Mouse (Mus musculus) liver, embryonic 12.5 days (tissue): Measurements from ENCODE around the gene Bbs12. TPM values are rescaled to one million over a fixed set of nuclear protein-coding genes. Genes with fewer than 3 reads are reported as not detected.
A peak's percentile ranks its signal among the peaks of the same experiment; 100 is the strongest.

Experiments used
- ATAC-seq: fragments of 200-750 bp; cut with Nextera tagmentation; 2 replicates; pipeline ENCODE4 v1.8.0; 2017; ENCODE audit warnings: moderate number of reproducible peaks, mild to moderate bottlenecking, moderate library complexity
- H3K27ac ChIP-seq: fragments of 300-500 bp; sonication (generic); 2 replicates; pipeline ENCODE4 v1.5.1; 2016; ENCODE audit warnings: mild to moderate bottlenecking
- H3K27me3 ChIP-seq: fragments of 300-500 bp; sonication (generic); replicated peaks from 2 replicates; pipeline ENCODE4 v1.6.1; 2016; ENCODE audit warnings: mild to moderate bottlenecking, moderate library complexity
- H3K36me3 ChIP-seq: fragments of 300-500 bp; sonication (generic); 2 replicates; pipeline ENCODE4 v1.6.1; 2016; ENCODE audit warnings: mild to moderate bottlenecking, moderate library complexity
- H3K4me1 ChIP-seq: fragments of 300-500 bp; sonication (generic); 2 replicates; pipeline ENCODE4 v1.6.1; 2016
- H3K4me2 ChIP-seq: fragments of 300-500 bp; sonication (generic); 2 replicates; pipeline ENCODE4 v1.6.1; 2016; ENCODE audit warnings: mild to moderate bottlenecking, moderate library complexity
- H3K4me3 ChIP-seq: fragments of 300-500 bp; sonication (generic); 2 replicates; pipeline ENCODE4 v1.5.1; 2016; ENCODE audit warnings: mild to moderate bottlenecking, moderate library complexity
- H3K9ac ChIP-seq: fragments of 300-500 bp; sonication (generic); 2 replicates; pipeline ENCODE4 v1.6.1; 2016; ENCODE audit warnings: mild to moderate bottlenecking, moderate library complexity
- H3K9me3 ChIP-seq: fragments of 300-500 bp; sonication (generic); replicated peaks from 2 replicates; pipeline ENCODE4 v1.6.1; 2016; ENCODE audit warnings: mild to moderate bottlenecking, moderate library complexity
- WGBS: fragments of 180-500 bp; shearing (Covaris S2); methylation state at CpG from one replicate; pipeline ENCODE4 v1.1.7; 2016; ENCODE audit not compliant: insufficient replicate concordance; 5-methylcytosine and 5-hydroxymethylcytosine counted together
- polyA plus RNA-seq: library from polyadenylated mRNA; unstranded; fragments of >200 nt; fragmentation: Nextera tagmentation; extraction: Ambion mirVana; gene quantifications from 2 replicates; pipeline ENCODE4 v1.2.1, GENCODE M21; 2016

Bbs12 gene
- 5.2 and 5.9 TPM in 2 replicates for polyA plus RNA-seq

- WGBS = under 1% methylated on average over 53 of the region's 54 CpGs
- H3K36me3 ChIP-seq = 0 out of 2 replicates have a peak, but pooled peaks cover 5% of the 10 kb centered on the region
- H3K9me3 ChIP-seq = no peaks in the 10 kb centered on the region
- H3K4me3 ChIP-seq = peak within 1 kb of the TSS; percentile 90
- H3K27ac ChIP-seq = peak within 1 kb of the TSS; percentile 75
- peak; percentile 98 for ATAC-seq
- H3K4me1 ChIP-seq = peaks cover 21% of the 10 kb centered on the region
- H3K9ac ChIP-seq = peak within 1 kb of the TSS; percentile 90
- H3K27me3 ChIP-seq = no peaks in the 10 kb centered on the region
- peak within 1 kb of the TSS; percentile 92 for H3K4me2 ChIP-seq
Measured at GRCm38 (mm10) chr3:37312370-37312941, at the start of gene Bbs12, which contains the start of gene Cetn4. TSS of gene Bbs12 (plus strand) at chr3:37312554. TSS of gene Cetn4 (minus strand) at chr3:37312708.

- H3K27ac ChIP-seq = no peak overlapping the region
- H3K4me1 ChIP-seq = peaks cover 3% of the 10 kb centered on the region; the same call in 1 of the 2 replicates
- no peak overlapping the region for H3K4me2 ChIP-seq
- WGBS = 71% methylated on average over 11 of the region's 11 CpGs
- H3K9ac ChIP-seq = no peak overlapping the region
- no peak for ATAC-seq
- H3K4me3 ChIP-seq = no peak overlapping the region
- H3K9me3 ChIP-seq = no peaks in the 10 kb centered on the region
- 0 out of 2 replicates have a peak, but pooled peaks cover 5% of the 10 kb centered on the region for H3K27me3 ChIP-seq
- no peaks in the 10 kb centered on the region for H3K36me3 ChIP-seq
Measured at GRCm38 (mm10) chr3:37268338-37268737, 44.0 kb upstream of the Bbs12 start.

GRCm38 (mm10) chr3:37269926-37270325, 42.4 kb upstream of the Bbs12 start:
- H3K4me3 ChIP-seq = no peak overlapping the region
- no peak overlapping the region for H3K9ac ChIP-seq
- H3K4me2 ChIP-seq = no peak overlapping the region
- H3K9me3 ChIP-seq = no peaks in the 10 kb centered on the region
- no peaks in the 10 kb centered on the region for H3K27me3 ChIP-seq
- H3K27ac ChIP-seq = no peak overlapping the region
- 65% methylated on average over 4 of the region's 4 CpGs for WGBS
- H3K36me3 ChIP-seq = no peaks in the 10 kb centered on the region
- H3K4me1 ChIP-seq = peaks cover 17% of the 10 kb centered on the region
- ATAC-seq = no peak

- Histone ChIP-seq H3K4me3 (no peak overlapping the region), H3K27me3 (no peaks in the 10 kb centered on the region), H3K4me1 (peaks cover 19% of the 10 kb centered on the region), H3K36me3 (no peaks in the 10 kb centered on the region), H3K4me2 (no peak overlapping the region), H3K27ac (no peak overlapping the region), H3K9ac (no peak overlapping the region), H3K9me3 (no peaks in the 10 kb centered on the region)
- no peak for ATAC-seq
- 0% methylated on average over 1 of the region's 1 CpGs for WGBS
Measured at GRCm38 (mm10) chr3:37271209-37271608, 41.1 kb upstream of the Bbs12 start.

- H3K4me3 ChIP-seq = no peak overlapping the region
- peaks cover 22% of the 10 kb centered on the region for H3K4me1 ChIP-seq
- H3K36me3 ChIP-seq = no peaks in the 10 kb centered on the region
- WGBS = 60% methylated on average over 7 of the region's 7 CpGs
- no peak overlapping the region for H3K9ac ChIP-seq
- ATAC-seq = no peak
- no peak overlapping the region for H3K4me2 ChIP-seq
- H3K27me3 ChIP-seq = no peaks in the 10 kb centered on the region
- no peaks in the 10 kb centered on the region for H3K9me3 ChIP-seq
- no peak overlapping the region for H3K27ac ChIP-seq
Measured at GRCm38 (mm10) chr3:37273092-37273491, 39.3 kb upstream of the Bbs12 start.

GRCm38 (mm10) chr3:37274661-37275060, 37.7 kb upstream of the Bbs12 start:
- ATAC-seq = peak; percentile 94
- Histone ChIP-seq H3K9ac (no peak overlapping the region), H3K4me1 (peaks cover 25% of the 10 kb centered on the region), H3K27ac (peak overlapping the region; percentile 65; the same call in 1 of the 2 replicates), H3K36me3 (no peaks in the 10 kb centered on the region), H3K4me3 (no peak overlapping the region), H3K27me3 (no peaks in the 10 kb centered on the region), H3K4me2 (peak overlapping the region; percentile 32), H3K9me3 (no peaks in the 10 kb centered on the region)
- WGBS = 23% methylated on average over 6 of the region's 6 CpGs

- 52% methylated on average over 1 of the region's 1 CpGs for WGBS
- Histone ChIP-seq H3K4me3 (no peak overlapping the region), H3K4me2 (no peak overlapping the region), H3K9me3 (no peaks in the 10 kb centered on the region), H3K27ac (no peak overlapping the region), H3K36me3 (no peaks in the 10 kb centered on the region), H3K4me1 (peaks cover 33% of the 10 kb centered on the region), H3K9ac (no peak overlapping the region), H3K27me3 (no peaks in the 10 kb centered on the region)
- no peak for ATAC-seq
Measured at GRCm38 (mm10) chr3:37280221-37280620, 32.1 kb upstream of the Bbs12 start.

- H3K9ac ChIP-seq = no peak overlapping the region
- no peak for ATAC-seq
- WGBS = 31% methylated on average over 8 of the region's 8 CpGs
Measured at GRCm38 (mm10) chr3:37280871-37281270, 31.5 kb upstream of the Bbs12 start.

GRCm38 (mm10) chr3:37282299-37282922, 29.9 kb upstream of the Bbs12 start:
- Histone ChIP-seq H3K9ac (no peak overlapping the region), H3K27me3 (no peaks in the 10 kb centered on the region), H3K36me3 (no peaks in the 10 kb centered on the region), H3K4me2 (no peak overlapping the region), H3K4me1 (peaks cover 33% of the 10 kb centered on the region), H3K9me3 (no peaks in the 10 kb centered on the region), H3K4me3 (no peak overlapping the region), H3K27ac (no peak overlapping the region)
- WGBS = 80% methylated on average over 11 of the region's 11 CpGs
- no peak for ATAC-seq

More at GRCm38 (mm10) chr3:37280871-37281270, 31.5 kb upstream of the Bbs12 start:
- H3K36me3 ChIP-seq = no peaks in the 10 kb centered on the region
- no peaks in the 10 kb centered on the region for H3K9me3 ChIP-seq
- H3K27me3 ChIP-seq = no peaks in the 10 kb centered on the region
- H3K27ac ChIP-seq = no peak overlapping the region
- H3K4me2 ChIP-seq = no peak overlapping the region
- H3K4me1 ChIP-seq = peaks cover 33% of the 10 kb centered on the region
- no peak overlapping the region for H3K4me3 ChIP-seq

- peak overlapping the region; percentile 4; the same call in 1 of the 2 replicates for H3K4me2 ChIP-seq
Measured at GRCm38 (mm10) chr3:37283234-37283633, 29.1 kb upstream of the Bbs12 start.

GRCm38 (mm10) chr3:37289237-37289636, 23.1 kb upstream of the Bbs12 start:
- Histone ChIP-seq H3K36me3 (no peaks in the 10 kb centered on the region), H3K27ac (no peak overlapping the region), H3K27me3 (no peaks in the 10 kb centered on the region), H3K4me3 (no peak overlapping the region), H3K9ac (no peak overlapping the region), H3K9me3 (no peaks in the 10 kb centered on the region), H3K4me1 (no peaks in the 10 kb centered on the region), H3K4me2 (no peak overlapping the region)
- ATAC-seq = no peak
- 70% methylated on average over 2 of the region's 2 CpGs for WGBS

More at GRCm38 (mm10) chr3:37283234-37283633, 29.1 kb upstream of the Bbs12 start:
- no peaks in the 10 kb centered on the region for H3K27me3 ChIP-seq
- no peak overlapping the region; the same call in 1 of the 2 replicates for H3K9ac ChIP-seq
- no peaks in the 10 kb centered on the region for H3K36me3 ChIP-seq
- no peaks in the 10 kb centered on the region for H3K9me3 ChIP-seq
- H3K4me3 ChIP-seq = no peak overlapping the region
- H3K4me1 ChIP-seq = peaks cover 29% of the 10 kb centered on the region
- ATAC-seq = peak; percentile 77
- H3K27ac ChIP-seq = peak overlapping the region; percentile 17; the same call in 1 of the 2 replicates
- WGBS = 42% methylated on average over 4 of the region's 4 CpGs

GRCm38 (mm10) chr3:37290881-37291541, 21.3 kb upstream of the Bbs12 start:
- WGBS = 61% methylated on average over 7 of the region's 7 CpGs
- H3K9ac ChIP-seq = no peak overlapping the region
- no peak for ATAC-seq

More at GRCm38 (mm10) chr3:37290881-37291541, 21.3 kb upstream of the Bbs12 start:
- Histone ChIP-seq H3K4me3 (no peak overlapping the region), H3K36me3 (no peaks in the 10 kb centered on the region), H3K27me3 (no peaks in the 10 kb centered on the region), H3K27ac (no peak overlapping the region), H3K9me3 (no peaks in the 10 kb centered on the region), H3K4me1 (no peaks in the 10 kb centered on the region), H3K4me2 (no peak overlapping the region)
